Mouse (Mus musculus): ENCODE data around the gene Apba1. TPM values are rescaled to one million over a fixed set of nuclear protein-coding genes. Genes with fewer than 3 reads are reported as not detected.

Apba1 gene
- polyA plus RNA-seq, 1 experiment from 2014 or later = 6.5 TPM

- Histone ChIP-seq H3K4me1 (no peaks in the 10 kb centered on the region; the same call in 1 of the 2 replicates), H3K36me3 (no peaks in the 10 kb centered on the region), H3K9ac (no peak overlapping the region), H3K4me3 (no peak overlapping the region), H3K27ac (no peak overlapping the region), H3K27me3 (replicated peaks) (no peaks in the 10 kb centered on the region), H3K9me3 (no peaks in the 10 kb centered on the region), H3K4me2 (replicated peaks) (no peak overlapping the region)
- ATAC-seq (ENCODE audit: low FRiP score, low read depth) = no peak
- 72% methylated on average over 4 of the region's 4 CpGs for WGBS
Observed at GRCm38 (mm10) chr19:23910345-23910744, 151.7 kb downstream of the Apba1 start.

DNA sequence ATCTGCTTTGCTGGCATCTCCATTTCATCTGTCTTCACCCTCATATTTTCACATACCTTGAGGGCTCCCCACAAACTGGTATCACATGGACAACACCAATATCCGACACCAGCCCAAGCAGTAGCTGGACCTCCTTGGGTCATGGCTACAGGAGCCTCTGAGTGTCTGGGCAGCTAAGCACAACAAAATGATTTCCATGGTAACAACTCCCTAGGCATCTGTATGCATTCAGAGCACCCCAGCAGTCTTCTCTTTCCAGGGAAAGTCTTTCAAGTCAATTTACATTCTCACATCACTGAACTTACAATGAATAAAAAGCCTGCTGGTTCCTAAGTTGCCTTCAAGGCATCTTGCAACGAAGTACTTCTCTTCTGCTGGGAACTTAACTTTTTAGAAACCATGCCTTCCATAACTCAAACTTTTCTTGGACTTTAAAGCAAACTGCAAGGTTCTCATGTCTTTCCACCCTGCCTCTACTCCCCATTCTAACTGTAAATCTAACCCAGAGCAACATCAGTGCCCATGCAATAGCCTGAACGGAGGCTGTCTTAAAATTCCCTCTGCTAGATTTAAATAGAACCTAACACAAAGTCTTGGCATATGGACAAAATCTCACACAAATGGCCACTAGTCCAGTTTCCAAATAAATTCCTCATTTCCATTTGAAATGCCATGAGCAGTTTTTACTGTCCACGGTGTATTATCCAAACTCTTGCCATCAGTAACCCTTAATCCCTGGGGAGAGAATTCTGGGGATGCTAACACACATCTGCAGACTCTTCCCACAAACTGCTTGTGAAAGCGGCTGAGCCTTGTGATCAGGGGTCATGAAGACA, 160.9 kb downstream of the Apba1 start:
- Histone ChIP-seq H3K4me3 (no peak overlapping the region), H3K36me3 (no peaks in the 10 kb centered on the region; the same call in 1 of the 2 replicates), H3K9ac (no peak overlapping the region), H3K4me1 (peaks cover 20% of the 10 kb centered on the region; the same call in 1 of the 2 replicates), H3K9me3 (no peaks in the 10 kb centered on the region), H3K27me3 (replicated peaks) (no peaks in the 10 kb centered on the region), H3K4me2 (replicated peaks) (no peak overlapping the region), H3K27ac (no peak overlapping the region; the same call in 1 of the 2 replicates)
- ATAC-seq (ENCODE audit: low FRiP score, low read depth) = peak; percentile 85
- 22% methylated on average over 5 of the region's 5 CpGs for WGBS

GRCm38 (mm10) chr19:23920220-23920544, 161.5 kb downstream of the Apba1 start:
- H3K27ac ChIP-seq = 0 out of 2 replicates have a peak overlapping the region, but pooled peaks have one; percentile 18

GRCm38 (mm10) chr19:23922601-23923000, 163.9 kb downstream of the Apba1 start:
- ATAC-seq (ENCODE audit: low FRiP score, low read depth) = no peak
- Histone ChIP-seq H3K9ac (no peak overlapping the region), H3K27me3 (replicated peaks) (no peaks in the 10 kb centered on the region), H3K4me1 (peaks cover 20% of the 10 kb centered on the region; the same call in 1 of the 2 replicates), H3K9me3 (no peaks in the 10 kb centered on the region), H3K36me3 (0 out of 2 replicates have a peak, but pooled peaks cover 3% of the 10 kb centered on the region), H3K4me3 (no peak overlapping the region), H3K4me2 (replicated peaks) (no peak overlapping the region), H3K27ac (no peak overlapping the region)
- 91% methylated on average over 9 of the region's 9 CpGs for WGBS

More at GRCm38 (mm10) chr19:23920220-23920544, 161.5 kb downstream of the Apba1 start:
- H3K9me3 ChIP-seq = no peaks in the 10 kb centered on the region
- peaks cover 20% of the 10 kb centered on the region; the same call in 1 of the 2 replicates for H3K4me1 ChIP-seq
- H3K27me3 ChIP-seq (replicated peaks) = no peaks in the 10 kb centered on the region
- H3K4me2 ChIP-seq (replicated peaks) = no peak overlapping the region
- H3K36me3 ChIP-seq = peaks cover 3% of the 10 kb centered on the region; the same call in 1 of the 2 replicates
- H3K4me3 ChIP-seq = no peak overlapping the region
- peak; percentile 51 for ATAC-seq (ENCODE audit: low FRiP score, low read depth)
- no peak overlapping the region for H3K9ac ChIP-seq
- 55% methylated on average over 8 of the region's 8 CpGs for WGBS

- Histone ChIP-seq H3K9ac (no peak overlapping the region), H3K36me3 (0 out of 2 replicates have a peak, but pooled peaks cover 3% of the 10 kb centered on the region), H3K4me2 (replicated peaks) (no peak overlapping the region), H3K4me1 (peaks cover 13% of the 10 kb centered on the region; the same call in 1 of the 2 replicates), H3K27ac (no peak overlapping the region), H3K4me3 (no peak overlapping the region), H3K9me3 (no peaks in the 10 kb centered on the region), H3K27me3 (replicated peaks) (no peaks in the 10 kb centered on the region)
- 85% methylated on average over 6 of the region's 6 CpGs for WGBS
- ATAC-seq (ENCODE audit: low FRiP score, low read depth) = no peak
Observed at GRCm38 (mm10) chr19:23924057-23924456, 165.4 kb downstream of the Apba1 start.

DNA sequence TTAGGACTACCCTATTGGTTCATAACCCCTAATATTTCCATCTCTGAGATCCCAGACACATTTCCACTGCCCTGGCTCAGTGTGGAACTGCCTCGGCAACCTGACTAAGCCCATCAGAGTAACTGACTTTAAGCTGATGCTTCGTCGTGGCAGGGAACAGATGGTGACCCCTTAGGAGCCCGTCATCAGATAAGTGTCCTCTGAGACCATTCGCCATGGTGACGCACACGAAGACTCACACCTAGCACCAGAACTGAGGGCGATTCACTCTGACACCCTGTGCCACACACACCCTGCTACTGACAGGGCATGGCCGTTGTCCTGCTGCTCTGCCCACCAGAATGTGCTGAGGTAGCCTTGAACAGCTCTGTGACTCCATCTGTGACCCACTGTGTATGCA, 166.1 kb downstream of the Apba1 start:
- Histone ChIP-seq H3K27ac (no peak overlapping the region), H3K9me3 (no peaks in the 10 kb centered on the region), H3K27me3 (replicated peaks) (no peaks in the 10 kb centered on the region), H3K4me3 (no peak overlapping the region), H3K36me3 (0 out of 2 replicates have a peak, but pooled peaks cover 3% of the 10 kb centered on the region), H3K4me1 (peaks cover 6% of the 10 kb centered on the region; the same call in 1 of the 2 replicates), H3K9ac (no peak overlapping the region), H3K4me2 (replicated peaks) (no peak overlapping the region)
- no peak for ATAC-seq (ENCODE audit: low FRiP score, low read depth)
- 85% methylated on average over 9 of the region's 9 CpGs for WGBS

DNA sequence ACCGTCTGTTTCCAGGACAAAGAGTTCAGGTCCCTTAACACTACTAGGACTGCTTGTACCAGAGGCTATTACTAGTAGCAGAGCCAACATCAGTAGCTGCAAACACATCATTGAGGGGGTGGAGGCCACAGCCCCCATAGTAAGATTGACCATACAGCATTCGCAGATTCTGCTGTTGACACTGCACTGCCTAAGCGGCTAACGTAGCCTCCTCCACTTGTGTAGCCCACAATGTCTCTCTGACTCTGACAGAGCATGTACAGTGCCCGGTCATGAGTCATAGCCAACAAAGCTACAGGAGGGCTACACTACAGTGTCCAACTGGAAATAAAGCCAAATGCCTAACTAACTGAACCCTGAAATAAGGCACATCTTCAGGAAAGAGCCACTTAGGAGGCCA, 166.9 kb downstream of the Apba1 start:
- no peak for ATAC-seq (ENCODE audit: low FRiP score, low read depth)
- WGBS = 94% methylated on average over 5 of the region's 5 CpGs
- H3K9ac ChIP-seq = no peak overlapping the region
- H3K9me3 ChIP-seq = no peaks in the 10 kb centered on the region
- H3K4me1 ChIP-seq = 0 out of 2 replicates have a peak, but pooled peaks cover under 1% of the 10 kb centered on the region
- H3K36me3 ChIP-seq = 0 out of 2 replicates have a peak, but pooled peaks cover 3% of the 10 kb centered on the region
- H3K4me3 ChIP-seq = no peak overlapping the region
- H3K4me2 ChIP-seq (replicated peaks) = no peak overlapping the region
- H3K27me3 ChIP-seq (replicated peaks) = no peaks in the 10 kb centered on the region
- no peak overlapping the region for H3K27ac ChIP-seq

DNA sequence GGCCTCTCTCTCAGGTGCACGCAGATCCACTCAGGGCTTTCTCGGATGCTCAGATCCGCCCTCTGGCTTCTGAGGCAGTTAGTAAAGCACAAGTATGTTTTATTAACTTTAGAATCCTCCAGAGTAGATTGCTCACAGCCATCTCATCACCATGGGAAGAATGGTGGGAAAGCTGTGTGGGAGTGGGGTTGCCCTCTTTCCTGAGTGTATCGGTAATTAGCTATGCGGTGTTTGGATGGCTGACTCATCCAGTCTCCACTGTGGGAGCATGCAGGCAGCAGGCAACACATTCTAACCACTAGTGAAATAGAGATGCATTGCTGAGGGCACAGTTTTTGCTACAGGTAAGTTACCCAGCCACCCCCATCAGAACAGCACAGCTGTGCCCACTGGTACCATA, 172.1 kb downstream of the Apba1 start:
- Histone ChIP-seq H3K4me1 (no peaks in the 10 kb centered on the region), H3K9ac (no peak overlapping the region), H3K27me3 (replicated peaks) (no peaks in the 10 kb centered on the region)

DNA sequence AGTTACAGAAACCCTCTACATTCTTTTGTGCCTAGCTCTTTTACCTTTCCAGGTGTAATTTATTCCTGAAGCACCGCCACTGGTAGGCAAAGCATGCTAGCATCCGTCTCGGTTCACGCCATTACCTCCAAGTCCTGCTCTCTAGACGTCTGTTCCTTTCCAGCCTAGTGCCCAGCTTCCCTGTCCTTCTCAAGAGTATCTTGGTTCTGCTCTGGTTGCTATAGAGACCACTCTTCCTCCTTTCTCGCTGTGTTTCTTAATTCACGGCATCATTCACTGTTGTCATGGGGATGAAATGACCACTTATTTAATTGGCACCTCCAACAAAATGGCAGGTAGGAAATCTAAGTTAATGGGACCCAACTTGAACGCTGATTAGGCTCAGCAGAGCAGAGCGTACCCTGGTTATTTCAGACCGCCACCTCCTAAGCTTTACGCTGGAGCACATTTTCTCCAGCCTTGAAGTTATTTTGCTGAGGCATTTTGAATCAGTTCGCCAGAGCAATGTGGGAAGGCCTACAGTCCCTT, 182.8 kb downstream of the Apba1 start:
- H3K4me3 ChIP-seq = no peak overlapping the region
- peaks cover 32% of the 10 kb centered on the region for H3K36me3 ChIP-seq
- H3K9me3 ChIP-seq = no peaks in the 10 kb centered on the region
- no peak for ATAC-seq (ENCODE audit: low FRiP score, low read depth)
- H3K4me1 ChIP-seq = no peaks in the 10 kb centered on the region
- no peaks in the 10 kb centered on the region for H3K27me3 ChIP-seq (replicated peaks)
- WGBS = 63% methylated on average over 12 of the region's 12 CpGs
- no peak overlapping the region for H3K27ac ChIP-seq
- no peak overlapping the region for H3K9ac ChIP-seq
- no peak overlapping the region for H3K4me2 ChIP-seq (replicated peaks)

More for the DNA sequence above, 172.1 kb downstream of the Apba1 start:
- ATAC-seq (ENCODE audit: low FRiP score, low read depth) = no peak
- 96% methylated on average over 5 of the region's 5 CpGs for WGBS
- H3K9me3 ChIP-seq = peaks cover 10% of the 10 kb centered on the region; the same call in 1 of the 2 replicates
- H3K4me3 ChIP-seq = no peak overlapping the region
- H3K4me2 ChIP-seq (replicated peaks) = no peak overlapping the region
- no peak overlapping the region for H3K27ac ChIP-seq
- H3K36me3 ChIP-seq = peaks cover 25% of the 10 kb centered on the region

GRCm38 (mm10) chr19:23942886-23943285, 184.2 kb downstream of the Apba1 start:
- H3K9me3 ChIP-seq = no peaks in the 10 kb centered on the region
- no peak overlapping the region for H3K4me2 ChIP-seq (replicated peaks)
- no peak overlapping the region for H3K27ac ChIP-seq
- no peak for ATAC-seq (ENCODE audit: low FRiP score, low read depth)
- H3K4me3 ChIP-seq = no peak overlapping the region
- H3K36me3 ChIP-seq = peaks cover 27% of the 10 kb centered on the region
- 0 out of 2 replicates have a peak, but pooled peaks cover 1% of the 10 kb centered on the region for H3K4me1 ChIP-seq
- H3K9ac ChIP-seq = no peak overlapping the region
- 89% methylated on average over 7 of the region's 7 CpGs for WGBS
- H3K27me3 ChIP-seq (replicated peaks) = no peaks in the 10 kb centered on the region

DNA sequence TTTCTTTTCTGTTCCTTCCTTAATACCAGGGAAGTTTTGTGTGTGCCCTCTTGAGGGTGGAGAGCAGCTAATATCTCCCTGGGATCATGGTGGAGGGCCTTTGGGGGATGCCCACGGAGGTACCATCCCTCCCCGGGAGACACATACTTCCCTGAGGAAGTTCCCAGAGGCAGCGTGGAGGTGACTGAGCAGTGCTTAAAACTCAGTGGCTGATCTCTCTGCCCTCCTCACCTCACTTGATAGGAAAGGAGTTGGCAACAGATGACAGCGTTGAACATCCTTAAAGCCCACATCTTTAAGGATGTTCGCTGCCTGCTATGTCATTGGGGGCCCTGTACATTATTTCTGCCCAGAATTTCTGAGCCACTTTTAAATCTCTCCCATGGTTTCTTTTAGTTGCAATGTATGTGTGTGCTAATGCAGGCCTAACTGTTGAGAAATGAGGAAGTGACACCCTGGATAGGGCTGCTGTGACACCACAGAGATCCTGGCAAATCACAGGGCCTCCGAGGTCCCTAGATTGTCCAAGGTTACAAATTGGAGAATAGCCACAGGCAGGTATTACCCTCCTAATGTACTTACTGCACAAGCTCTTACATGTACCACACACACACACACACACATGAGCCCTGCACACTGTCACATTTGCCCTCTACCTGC, 187.5 kb downstream of the Apba1 start:
- Histone ChIP-seq H3K27me3 (replicated peaks) (no peaks in the 10 kb centered on the region), H3K36me3 (peaks cover 22% of the 10 kb centered on the region), H3K4me1 (peaks cover 9% of the 10 kb centered on the region; the same call in 1 of the 2 replicates), H3K27ac (no peak overlapping the region), H3K4me3 (no peak overlapping the region), H3K4me2 (replicated peaks) (no peak overlapping the region), H3K9ac (no peak overlapping the region), H3K9me3 (no peaks in the 10 kb centered on the region)
- WGBS = 84% methylated on average over 6 of the region's 6 CpGs
- ATAC-seq (ENCODE audit: low FRiP score, low read depth) = no peak

GRCm38 (mm10) chr19:23946751-23947150, 188.1 kb downstream of the Apba1 start:
- peaks cover 22% of the 10 kb centered on the region for H3K36me3 ChIP-seq
- 88% methylated on average over 4 of the region's 4 CpGs for WGBS
- H3K4me2 ChIP-seq (replicated peaks) = no peak overlapping the region
- no peaks in the 10 kb centered on the region for H3K9me3 ChIP-seq
- H3K9ac ChIP-seq = no peak overlapping the region
- H3K27me3 ChIP-seq (replicated peaks) = no peaks in the 10 kb centered on the region
- H3K4me1 ChIP-seq = peaks cover 9% of the 10 kb centered on the region; the same call in 1 of the 2 replicates
- no peak overlapping the region for H3K27ac ChIP-seq
- no peak for ATAC-seq (ENCODE audit: low FRiP score, low read depth)
- H3K4me3 ChIP-seq = no peak overlapping the region
